Mouse (Mus musculus) E14TG2a.4 (cell line): ENCODE data around the gene 1110002E22Rik.

Source experiments
- CTCF ChIP-seq: conservative IDR thresholded peaks from 2 replicates; pipeline ENCODE4 v1.5.1; 2014; ENCODE audit warnings: low read length
- NANOG ChIP-seq: IDR thresholded peaks from 2 replicates; pipeline ENCODE4 v1.6.1; 2014; ENCODE audit warnings: borderline replicate concordance, low read length, mixed read lengths

DNA sequence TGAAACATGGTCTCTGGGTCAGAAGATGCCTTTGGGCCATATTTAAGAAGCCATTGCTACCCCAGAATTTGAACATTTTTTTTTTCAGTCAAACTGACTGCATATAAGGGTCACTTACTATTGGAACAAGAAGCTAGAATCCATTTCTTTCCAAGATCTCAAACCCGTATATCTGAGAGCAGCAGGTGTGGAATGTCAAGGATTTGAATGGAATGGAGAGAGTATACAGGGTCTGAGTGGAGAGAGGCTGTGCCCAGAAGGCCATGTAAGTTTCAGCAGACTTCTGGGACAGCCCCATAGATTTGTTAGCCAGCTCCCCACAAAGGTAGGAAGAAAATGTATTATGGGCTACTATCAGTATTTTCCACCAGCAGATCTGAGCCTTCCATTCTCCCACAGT lies 13.8 kb downstream of the 1110002E22Rik start:
- TF ChIP-seq CTCF (no peak), NANOG (no peak)
